Mouse (Mus musculus): Measurements from ENCODE around the gene Inpp5f.

DNA sequence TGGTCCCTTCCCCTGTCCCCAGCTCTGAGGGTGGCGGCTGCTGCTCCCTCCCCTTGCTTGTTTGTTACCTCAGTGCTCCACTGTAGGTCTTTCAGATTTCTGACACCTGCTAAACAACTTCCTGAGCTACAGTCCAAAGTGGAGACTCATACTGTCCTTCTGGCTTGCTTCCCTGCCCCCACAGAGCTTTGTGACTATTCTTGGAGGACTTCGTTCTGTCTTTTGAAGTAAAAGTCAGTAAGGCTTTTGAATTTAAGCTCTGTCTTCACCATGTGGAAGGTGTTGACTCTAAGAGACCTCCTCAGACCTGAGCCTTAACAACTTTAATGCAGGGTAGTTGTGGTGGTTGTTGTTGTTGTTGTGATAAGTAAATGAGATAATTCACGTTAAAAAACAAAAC, 67.4 kb downstream of the Inpp5f start:
- TF ChIP-seq EP300 (IDR thresholded peaks at IDR 0.05; ENCODE audit: low read depth) (no peak), CTCF (IDR thresholded peaks at IDR 0.05; ENCODE audit: low read depth) (no peak)

All from liver, postnatal 0 days (tissue).